8 mouse cellular contexts compared by ENCODE assay signal in the genomic region with DNA sequence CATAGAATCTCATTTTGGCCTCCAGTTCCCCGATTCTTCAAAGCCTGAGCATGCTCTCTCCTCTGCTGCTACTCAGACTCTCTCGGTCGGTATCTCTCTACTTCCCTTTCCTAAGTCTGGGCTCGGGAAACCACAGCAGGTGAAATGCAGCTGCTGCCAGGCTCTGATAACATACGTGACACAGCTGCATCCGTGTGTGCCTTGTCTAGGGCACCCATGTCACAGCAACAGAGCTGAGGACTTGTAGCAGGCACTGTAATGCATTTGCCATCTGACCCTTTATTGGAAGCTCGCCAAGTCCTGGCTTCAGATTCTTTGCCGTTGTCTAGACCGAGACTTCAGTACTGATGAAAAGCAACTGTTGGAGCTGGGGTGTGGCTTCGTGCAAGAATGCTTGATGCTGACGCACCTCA. TPM values are rescaled to one million over a fixed set of nuclear protein-coding genes. Genes with fewer than 3 reads are reported as not detected.
DNase-seq lines count a peak whose midpoint lies in the region; ATAC-seq and TF ChIP-seq lines count a peak whose summit lies in the region.

No protein-coding gene starts in this region.

- peak; percentile 61 for ATAC-seq in forebrain, embryonic 13.5 days
- no peak for ATAC-seq in forebrain, embryonic 11.5 days (replicated peaks; ENCODE audit: low FRiP score)
- ATAC-seq in embryonic facial prominence, embryonic 15.5 days (ENCODE audit: insufficient number of reproducible peaks, low FRiP score, low TSS enrichment, low read depth): peak; percentile 81
- ATAC-seq in hindbrain, embryonic 15.5 days (ENCODE audit: low FRiP score, low read depth): peak; percentile 72; the same call in 1 of the 2 replicates
- ATAC-seq in liver, embryonic 16.5 days (ENCODE audit: low read depth): peak; percentile 84

- no peaks in the 10 kb centered on the region for H3K79me2 ChIP-seq in CH12.LX (replicated peaks; ENCODE audit: control insufficient read depth, extremely low read depth, insufficient read depth, poor library complexity, severe bottlenecking)

- TF ChIP-seq CTCF in CH12.LX (conservative IDR thresholded peaks at IDR 0.05 in 1 of 2, IDR thresholded peaks at IDR 0.05 in 1 of 2; ENCODE audit: low read depth in 2 of 2, low read length in 2 of 2): no peak

- in situ Hi-C loops in CH12.LX (cut with MboI; ENCODE audit: low pct_ligation_motif_present, low pct_unique_long_range_greater_than_20kb, low sequenced_read_pairs): loop anchor here (10.0 to 25.0 kb wide), 4 partner anchors 45 to 473 kb away; no protein-coding TSS in a partner anchor

- H3K4me1 ChIP-seq in forebrain, embryonic 13.5 days: peaks cover 8% of the 10 kb centered on the region
- no peaks in the 10 kb centered on the region for H3K4me1 ChIP-seq in forebrain, embryonic 11.5 days (replicated peaks; ENCODE audit: control insufficient read depth, insufficient read depth, low read length)
- peaks cover 22 to 51% of the 10 kb centered on the region in 2 experiments for H3K4me1 ChIP-seq in CH12.LX (ENCODE audit: control insufficient read depth in 1 of 2, insufficient read depth in 2 of 2)
- peaks cover 9% of the 10 kb centered on the region for H3K4me1 ChIP-seq in embryonic facial prominence, embryonic 15.5 days
- H3K4me1 ChIP-seq in hindbrain, embryonic 15.5 days (replicated peaks): 0 out of 2 replicates have a peak, but pooled peaks cover 5% of the 10 kb centered on the region
- no peaks in the 10 kb centered on the region; the same call in 1 of the 2 replicates for H3K4me1 ChIP-seq in liver, embryonic 16.5 days (ENCODE audit: control insufficient read depth, low read depth, low read length)

- H3K27me3 ChIP-seq in forebrain, embryonic 13.5 days: no peaks in the 10 kb centered on the region
- no peaks in the 10 kb centered on the region for H3K27me3 ChIP-seq in forebrain, embryonic 11.5 days (ENCODE audit: control insufficient read depth, insufficient read depth, low read length)
- H3K27me3 ChIP-seq in CH12.LX (replicated peaks): no peaks in the 10 kb centered on the region
- H3K27me3 ChIP-seq in embryonic facial prominence, embryonic 15.5 days: no peaks in the 10 kb centered on the region
- no peaks in the 10 kb centered on the region for H3K27me3 ChIP-seq in hindbrain, embryonic 15.5 days
- H3K27me3 ChIP-seq in liver, embryonic 16.5 days (ENCODE audit: control insufficient read depth, insufficient read depth, low read depth, low read length): no peaks in the 10 kb centered on the region

- dilution Hi-C loops in CH12.LX (cut with MboI; ENCODE audit: extremely low pct_ligation_motif_present, extremely low pct_unique_long_range_greater_than_20kb, low sequenced_read_pairs): no loop called here

- no peaks in the 10 kb centered on the region for H3K9me3 ChIP-seq in forebrain, embryonic 13.5 days (replicated peaks)
- no peaks in the 10 kb centered on the region for H3K9me3 ChIP-seq in forebrain, embryonic 11.5 days (ENCODE audit: control insufficient read depth, low read length)
- no peaks in the 10 kb centered on the region for H3K9me3 ChIP-seq in CH12.LX (replicated peaks; ENCODE audit: low read length)
- no peaks in the 10 kb centered on the region for H3K9me3 ChIP-seq in embryonic facial prominence, embryonic 15.5 days (replicated peaks)
- no peaks in the 10 kb centered on the region for H3K9me3 ChIP-seq in hindbrain, embryonic 15.5 days
- no peaks in the 10 kb centered on the region for H3K9me3 ChIP-seq in liver, embryonic 16.5 days (replicated peaks; ENCODE audit: control insufficient read depth, low read length)

- TF ChIP-seq RAD21 in CH12.LX (IDR thresholded peaks at IDR 0.05; ENCODE audit: low read depth, low read length): no peak; the same call in none of the 2 replicates

- peak; percentile 85 for TF ChIP-seq EP300 in CH12.LX (IDR thresholded peaks at IDR 0.05; ENCODE audit: low read length)

- peaks cover 11% of the 10 kb centered on the region; the same call in 1 of the 2 replicates for H3K36me3 ChIP-seq in forebrain, embryonic 13.5 days (ENCODE audit: poor library complexity, severe bottlenecking)
- no peaks in the 10 kb centered on the region for H3K36me3 ChIP-seq in forebrain, embryonic 11.5 days (ENCODE audit: control insufficient read depth, insufficient read depth, low read length)
- H3K36me3 ChIP-seq in CH12.LX (replicated peaks in 1 of 2; ENCODE audit: control insufficient read depth in 1 of 2, insufficient read depth in 1 of 2, low read length in 1 of 2): peaks cover 18 to 35% of the 10 kb centered on the region in 2 experiments
- peaks cover 7% of the 10 kb centered on the region; the same call in 1 of the 2 replicates for H3K36me3 ChIP-seq in embryonic facial prominence, embryonic 15.5 days
- H3K36me3 ChIP-seq in hindbrain, embryonic 15.5 days: 0 out of 2 replicates have a peak, but pooled peaks cover 3% of the 10 kb centered on the region
- no peaks in the 10 kb centered on the region for H3K36me3 ChIP-seq in liver, embryonic 16.5 days (ENCODE audit: control insufficient read depth, insufficient read depth)

- DNase-seq in forebrain, embryonic 11.5 days (ENCODE audit: low spot score): no peak
- DNase-seq in CH12.LX (ENCODE audit: extremely low read depth): peak; percentile 92
- peak; percentile 57 to 63 for DNase-seq in right cerebral cortex, postnatal 10 days (ENCODE audit: low spot score in 2 of 2)
- no peak for DNase-seq in yolk sac, embryonic 10.5 days (ENCODE audit: low spot score)

- H3K9ac ChIP-seq in forebrain, embryonic 13.5 days: no peak overlapping the region
- H3K9ac ChIP-seq in forebrain, embryonic 11.5 days (ENCODE audit: low read length): no peak overlapping the region
- H3K9ac ChIP-seq in CH12.LX (ENCODE audit: insufficient read depth, low read depth): peak overlapping the region; percentile 7; the same call in 1 of the 2 replicates
- H3K9ac ChIP-seq in embryonic facial prominence, embryonic 15.5 days: no peak overlapping the region
- H3K9ac ChIP-seq in hindbrain, embryonic 15.5 days: no peak overlapping the region
- H3K9ac ChIP-seq in liver, embryonic 16.5 days (ENCODE audit: low read depth, low read length): no peak overlapping the region

- H3K4me3 ChIP-seq in forebrain, embryonic 13.5 days: no peak overlapping the region
- no peak overlapping the region for H3K4me3 ChIP-seq in forebrain, embryonic 11.5 days (ENCODE audit: low read depth, low read length)
- peak overlapping the region; percentile 17 to 40 (median 38) for H3K4me3 ChIP-seq in CH12.LX (replicated peaks in 1 of 3; ENCODE audit: low read depth in 2 of 3, low read length in 2 of 3, poor library complexity in 1 of 3)
- no peak overlapping the region for H3K4me3 ChIP-seq in embryonic facial prominence, embryonic 15.5 days (replicated peaks)
- H3K4me3 ChIP-seq in hindbrain, embryonic 15.5 days: no peak overlapping the region
- no peak overlapping the region for H3K4me3 ChIP-seq in liver, embryonic 16.5 days (ENCODE audit: low read depth, low read length)

- WGBS in forebrain, embryonic 13.5 days: 48% methylated on average over 11 of the region's 11 CpGs
- 77% methylated on average over 11 of the region's 11 CpGs for WGBS in forebrain, embryonic 11.5 days
- 18% methylated on average over 11 of the region's 11 CpGs for WGBS in embryonic facial prominence, embryonic 15.5 days
- 40% methylated on average over 11 of the region's 11 CpGs for WGBS in hindbrain, embryonic 15.5 days
- WGBS in liver, embryonic 16.5 days (ENCODE audit: insufficient replicate concordance): 13% methylated on average over 11 of the region's 11 CpGs

- peak overlapping the region; percentile 35; the same call in 1 of the 2 replicates for H3K27ac ChIP-seq in forebrain, embryonic 13.5 days
- no peak overlapping the region for H3K27ac ChIP-seq in forebrain, embryonic 11.5 days (ENCODE audit: low read depth, low read length)
- H3K27ac ChIP-seq in CH12.LX (ENCODE audit: insufficient read depth, low read depth): peak overlapping the region; percentile 53
- peak overlapping the region; percentile 73 for H3K27ac ChIP-seq in embryonic facial prominence, embryonic 15.5 days (replicated peaks)
- no peak overlapping the region for H3K27ac ChIP-seq in hindbrain, embryonic 15.5 days (replicated peaks)
- no peak overlapping the region for H3K27ac ChIP-seq in liver, embryonic 16.5 days (ENCODE audit: low read length)

- H3K4me2 ChIP-seq in forebrain, embryonic 13.5 days: no peak overlapping the region
- H3K4me2 ChIP-seq in forebrain, embryonic 11.5 days (ENCODE audit: low read depth, low read length, severe bottlenecking): no peak overlapping the region
- H3K4me2 ChIP-seq in CH12.LX (ENCODE audit: insufficient read depth, low read depth, poor library complexity, severe bottlenecking): peak overlapping the region; percentile 57
- H3K4me2 ChIP-seq in embryonic facial prominence, embryonic 15.5 days (replicated peaks): peak overlapping the region; percentile 8; the same call in 1 of the 2 replicates
- peak overlapping the region; percentile 13; the same call in 1 of the 2 replicates for H3K4me2 ChIP-seq in hindbrain, embryonic 15.5 days
- H3K4me2 ChIP-seq in liver, embryonic 16.5 days (ENCODE audit: low read depth, low read length): no peak overlapping the region

- TF ChIP-seq POLR2A in CH12.LX (IDR thresholded peaks at IDR 0.05; ENCODE audit: low read depth, low read length): no peak; the same call in 1 of the 2 replicates

TF ChIP-seq in CH12.LX, 34 proteins besides CTCF, POLR2A, EP300 and RAD21 (continues in another document):
- TF ChIP-seq GABPA (IDR thresholded peaks at IDR 0.05; ENCODE audit: insufficient replicate concordance, low read depth, low read length): no peak
- peak; percentile 70 for TF ChIP-seq MXI1 (IDR thresholded peaks at IDR 0.05; ENCODE audit: low read depth, low read length)
- TF ChIP-seq BHLHE40 (IDR thresholded peaks at IDR 0.05; ENCODE audit: low read depth, low read length): peak; percentile 94
- TF ChIP-seq TBP (conservative IDR thresholded peaks at IDR 0.05; ENCODE audit: low read depth, low read length): no peak
- peak; percentile 4 for TF ChIP-seq CHD2 (IDR thresholded peaks at IDR 0.05; ENCODE audit: low read length)
- TF ChIP-seq SMC3 (IDR thresholded peaks at IDR 0.05; ENCODE audit: low read depth, low read length): no peak
- peak; percentile 79 for TF ChIP-seq SIN3A (IDR thresholded peaks at IDR 0.05; ENCODE audit: low read length)
- peak; percentile 21; the same call in 1 of the 2 replicates for TF ChIP-seq ZNF384 (IDR thresholded peaks at IDR 0.05; ENCODE audit: low read depth, low read length)
- TF ChIP-seq TCF12 (IDR thresholded peaks at IDR 0.05; ENCODE audit: low read depth, low read length): peak; percentile 96

RNA-seq across cellular contexts. Expression of gene Ppa2, which starts 29.5 kb away (rescaled TPM):
- polyA plus RNA-seq in forebrain, embryonic 13.5 days (2015; fragmentation: Nextera tagmentation; extraction: Ambion mirVana): 79.3 and 85.9 TPM in 2 replicates
- 75.1 and 76.7 TPM in 2 replicates for polyA plus RNA-seq in forebrain, embryonic 11.5 days (2014; fragmentation: Nextera tagmentation; extraction: Ambion mirVana)
- total RNA-seq in CH12.LX (2012; rRNA removed) (129 and 132 TPM in 2 replicates), CH12.LX (2014; rRNA removed) (119 and 145 TPM in 2 replicates)
- polyA plus RNA-seq in CH12.LX (2012; ENCODE audit: insufficient read length, low read depth): 98.3 and 101 TPM in 2 replicates
- polyA plus RNA-seq in embryonic facial prominence, embryonic 15.5 days (2015; fragmentation: Nextera tagmentation; extraction: Ambion mirVana): 74.8 and 79.6 TPM in 2 replicates
- 80.1 and 80.6 TPM in 2 replicates for polyA plus RNA-seq in hindbrain, embryonic 15.5 days (2015; fragmentation: Nextera tagmentation; extraction: Ambion mirVana)
- 38.0 and 40.1 TPM in 2 replicates for polyA plus RNA-seq in liver, embryonic 16.5 days (2015; fragmentation: Nextera tagmentation; extraction: Ambion mirVana)

Comparison
In these comparisons a context has a peak if more than half of its experiments do, and no peak if none do; other contexts are left out.
1. H3K27ac ChIP-seq: peak in forebrain, embryonic 13.5 days (single experiment), CH12.LX (single experiment) and embryonic facial prominence, embryonic 15.5 days (single experiment); none in forebrain, embryonic 11.5 days (single experiment), hindbrain, embryonic 15.5 days (single experiment) and liver, embryonic 16.5 days (single experiment).
2. H3K4me2 ChIP-seq: peak in CH12.LX (single experiment), embryonic facial prominence, embryonic 15.5 days (single experiment) and hindbrain, embryonic 15.5 days (single experiment); none in forebrain, embryonic 13.5 days (single experiment), forebrain, embryonic 11.5 days (single experiment) and liver, embryonic 16.5 days (single experiment).
3. H3K4me3 ChIP-seq: peak in CH12.LX (3 of 3); none in forebrain, embryonic 13.5 days (single experiment), forebrain, embryonic 11.5 days (single experiment), embryonic facial prominence, embryonic 15.5 days (single experiment), hindbrain, embryonic 15.5 days (single experiment) and liver, embryonic 16.5 days (single experiment).
4. DNase-seq: peak in CH12.LX (single experiment) and right cerebral cortex, postnatal 10 days (2 of 2); none in forebrain, embryonic 11.5 days (single experiment) and yolk sac, embryonic 10.5 days (single experiment).